Mouse (Mus musculus) C2C12 (cell line): ENCODE results near the gene C8g. TPM values are rescaled to one million over a fixed set of nuclear protein-coding genes. Genes with fewer than 3 reads are reported as not detected.

Experiments
- H3K27me3 ChIP-seq: one replicate; pipeline ENCODE4 v1.6.1; 2011; ENCODE audit not compliant: control insufficient read depth, insufficient read depth, insufficient read length
- H3K36me3 ChIP-seq: one replicate; pipeline ENCODE4 v1.6.1; 2011; ENCODE audit not compliant: control insufficient read depth, insufficient read depth
- H3K4me3 ChIP-seq: one replicate; pipeline ENCODE4 v1.5.1; 2011; ENCODE audit warnings: mild to moderate bottlenecking, control low read depth; ENCODE audit not compliant: poor library complexity, insufficient read depth, severe bottlenecking
- H3K79me2 ChIP-seq: one replicate; pipeline ENCODE4 v1.6.1; 2011; ENCODE audit not compliant: control insufficient read depth, insufficient read depth
- H3K79me3 ChIP-seq: one replicate; pipeline ENCODE4 v1.6.1; 2011; ENCODE audit warnings: low read depth, control low read depth
- H3ac ChIP-seq: one replicate; pipeline ENCODE3; 2011; ENCODE audit warnings: low read depth; ENCODE audit not compliant: control insufficient read depth, insufficient read length
- CEBPB ChIP-seq: IDR thresholded peaks from one replicate; pipeline ENCODE4 v1.6.1; 2011; ENCODE audit warnings: low read depth, mild to moderate bottlenecking, control low read depth, moderate library complexity
- CTCF ChIP-seq: IDR thresholded peaks from one replicate; pipeline ENCODE4 v1.5.1; 2011; ENCODE audit not compliant: control insufficient read depth, insufficient read depth, insufficient read length
- FOSL1 ChIP-seq: IDR thresholded peaks from one replicate; pipeline ENCODE4 v1.8.0; 2011; ENCODE audit warnings: mild to moderate bottlenecking, low read length; ENCODE audit not compliant: poor library complexity, insufficient read depth, severe bottlenecking
- MAX ChIP-seq: IDR thresholded peaks from one replicate; pipeline ENCODE4 v1.6.1; 2011; ENCODE audit warnings: mild to moderate bottlenecking, control low read depth
- MYOD1 ChIP-seq: IDR thresholded peaks from one replicate; pipeline ENCODE4 v1.6.1; 2011; ENCODE audit warnings: low read depth; ENCODE audit not compliant: control insufficient read depth, insufficient read length
- MYOG ChIP-seq: IDR thresholded peaks from one replicate; pipeline ENCODE4 v1.6.1; 2011; ENCODE audit not compliant: control insufficient read depth, insufficient read length; ENCODE audit errors: extremely low read depth
- USF1 ChIP-seq: IDR thresholded peaks from one replicate; pipeline ENCODE4 v1.6.1; 2011; ENCODE audit warnings: low read depth, mild to moderate bottlenecking, control low read depth, moderate library complexity
- polyA plus RNA-seq: library from polyadenylated mRNA; unstranded; fragments of >200 nt; fragmentation: generic; extraction: Trizol; gene quantifications from one replicate; pipeline ENCODE4 v1.2.1, GENCODE M21; 2012; ENCODE audit warnings: missing spikeins

The C8g gene
- polyA plus RNA-seq, 1 experiment, result 0.32 TPM

GRCm38 (mm10) chr2:25534178-25534865 lies 32.8 kb upstream of the C8g start:
- H3K27me3 ChIP-seq, result no peaks in the 10 kb centered on the region
- peaks cover 40% of the 10 kb centered on the region for H3K79me3 ChIP-seq
- TF ChIP-seq MAX, result peak; percentile 88
- peak; percentile 93 for TF ChIP-seq USF1
- TF ChIP-seq MYOG, result no peak
- H3K36me3 ChIP-seq, result peaks cover 89% of the 10 kb centered on the region
- H3K79me2 ChIP-seq, result peaks cover 68% of the 10 kb centered on the region
- H3ac ChIP-seq, result no peak overlapping the region
- H3K4me3 ChIP-seq, result no peak overlapping the region

DNA sequence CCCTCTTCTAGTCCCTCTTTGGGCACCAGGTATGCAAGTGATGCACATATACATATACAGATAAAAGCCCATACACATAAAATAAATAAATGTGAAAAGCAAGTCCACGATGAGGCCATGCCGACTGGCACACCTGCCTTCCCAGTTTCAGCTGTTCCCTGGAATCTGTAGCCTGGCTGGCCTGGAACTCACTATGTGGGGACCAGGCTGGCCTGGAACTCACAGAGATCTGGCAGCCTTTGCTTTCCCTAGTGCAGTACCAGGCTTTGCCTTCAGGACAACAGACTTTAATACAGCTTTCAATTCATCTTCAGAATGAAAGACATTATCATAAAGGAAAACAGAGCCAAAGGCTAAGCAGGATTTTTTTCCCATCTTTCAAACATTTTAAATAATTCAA lies 32.2 kb upstream of the C8g start:
- Histone ChIP-seq H3K4me3 (no peak overlapping the region), H3K79me3 (peaks cover 34% of the 10 kb centered on the region), H3K36me3 (peaks cover 89% of the 10 kb centered on the region)

GRCm38 (mm10) chr2:25526510-25527302 lies 25.2 kb upstream of the C8g start:
- Histone ChIP-seq H3ac (no peak overlapping the region), H3K36me3 (peaks cover 97% of the 10 kb centered on the region), H3K79me2 (peaks cover 11% of the 10 kb centered on the region), H3K4me3 (no peak overlapping the region), H3K27me3 (no peaks in the 10 kb centered on the region), H3K79me3 (peaks cover 7% of the 10 kb centered on the region)
- TF ChIP-seq MAX, result no peak
- TF ChIP-seq MYOD1, result no peak
- no peak for TF ChIP-seq MYOG

More for the DNA sequence above, 32.2 kb upstream of the C8g start:
- peaks cover 62% of the 10 kb centered on the region for H3K79me2 ChIP-seq
- TF ChIP-seq USF1 (no peak), FOSL1 (no peak), CEBPB (no peak), MYOD1 (no peak)
- no peak overlapping the region for H3ac ChIP-seq
- no peaks in the 10 kb centered on the region for H3K27me3 ChIP-seq

GRCm38 (mm10) chr2:25509912-25510311 lies 8.4 kb upstream of the C8g start:
- TF ChIP-seq FOSL1 (no peak), CTCF (peak; percentile 20)
- Histone ChIP-seq H3K27me3 (no peaks in the 10 kb centered on the region), H3K79me2 (no peaks in the 10 kb centered on the region), H3K79me3 (no peaks in the 10 kb centered on the region), H3ac (no peak overlapping the region), H3K4me3 (no peak overlapping the region), H3K36me3 (no peaks in the 10 kb centered on the region)

GRCm38 (mm10) chr2:25506964-25507363 lies 5.4 kb upstream of the C8g start:
- Histone ChIP-seq H3ac (no peak overlapping the region), H3K4me3 (no peak overlapping the region), H3K79me3 (no peaks in the 10 kb centered on the region), H3K27me3 (no peaks in the 10 kb centered on the region), H3K79me2 (peaks cover 7% of the 10 kb centered on the region), H3K36me3 (peaks cover 11% of the 10 kb centered on the region)
- TF ChIP-seq MAX (no peak), MYOD1 (no peak), USF1 (no peak), CTCF (peak; percentile 21), FOSL1 (no peak)

GRCm38 (mm10) chr2:25505860-25506259 lies 4.3 kb upstream of the C8g start:
- Histone ChIP-seq H3K27me3 (no peaks in the 10 kb centered on the region), H3K79me2 (peaks cover 18% of the 10 kb centered on the region), H3K4me3 (no peak overlapping the region), H3ac (no peak overlapping the region), H3K79me3 (peaks cover 8% of the 10 kb centered on the region), H3K36me3 (peaks cover 11% of the 10 kb centered on the region)
- TF ChIP-seq MAX (no peak), FOSL1 (no peak), MYOG (no peak), USF1 (no peak), CEBPB (no peak), MYOD1 (no peak), CTCF (no peak)
